Mouse (Mus musculus): ENCODE data around the gene Fignl1.

DNA sequence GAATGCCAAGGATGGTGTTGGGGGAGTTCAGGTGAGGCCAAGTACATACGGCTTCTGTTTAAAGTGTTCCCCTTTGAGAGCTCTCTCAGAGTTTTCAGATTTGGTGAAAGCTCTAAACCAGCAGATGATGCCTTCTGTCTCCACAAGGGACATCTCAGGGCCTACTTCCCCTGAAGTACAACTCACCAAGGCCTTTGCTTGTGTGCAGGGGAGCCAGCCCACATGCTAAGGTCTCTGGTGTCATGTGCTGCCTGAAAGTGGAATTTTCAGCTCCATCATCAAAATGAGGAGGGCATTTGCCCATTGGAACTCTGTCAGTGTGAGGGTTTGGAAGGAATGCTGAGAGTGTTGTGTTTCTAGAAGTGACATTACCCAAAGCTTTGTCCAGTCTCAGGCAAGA is 43.3 kb downstream of the Fignl1 start:
- no peak for TF ChIP-seq CTCF (conservative IDR thresholded peaks at IDR 0.05; ENCODE audit: insufficient read depth, insufficient read length, low read depth, low read length)
- no peak for TF ChIP-seq POLR2A (IDR thresholded peaks at IDR 0.05; ENCODE audit: low read depth, low read length)
